21 mouse cellular contexts compared by ENCODE assay signal in the genomic region with DNA sequence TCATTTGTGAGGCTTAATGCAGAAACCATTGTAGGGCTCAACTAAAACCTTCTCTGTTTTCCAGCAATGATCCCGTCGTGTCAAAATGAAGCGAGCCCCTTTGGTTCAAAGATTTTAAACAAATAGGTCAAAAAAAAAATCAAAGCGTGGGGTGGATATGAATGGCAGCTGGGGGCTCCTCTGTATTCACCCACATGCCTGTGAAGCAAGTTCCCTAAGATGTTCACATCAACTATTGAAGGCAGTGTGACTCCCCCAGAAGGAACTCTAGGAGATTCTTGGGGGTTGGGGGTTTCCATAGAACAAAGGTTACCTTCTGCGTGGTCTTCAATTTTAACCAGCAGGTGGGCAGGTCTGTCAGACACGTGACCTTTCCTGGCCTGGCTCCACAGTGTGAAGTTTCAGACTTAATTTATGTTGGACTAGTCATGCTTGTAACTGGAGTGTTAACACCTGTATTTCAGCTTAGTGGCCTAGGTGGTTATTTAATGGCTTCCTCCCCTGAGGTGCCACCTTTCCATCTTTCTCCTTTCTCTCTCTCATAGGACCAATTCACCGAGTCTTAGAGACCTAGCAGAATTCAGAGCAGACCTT. TPM values are rescaled to one million over a fixed set of nuclear protein-coding genes. Genes with fewer than 3 reads are reported as not detected.
A peak's percentile ranks its signal among the peaks of the same experiment; 100 is the strongest.
DNase-seq lines count a peak whose midpoint lies in the region; ATAC-seq lines count a peak whose summit lies in the region.
"Had no signal": no experiment of that assay in that cellular context is flagged by ENCODE, and none has a peak within 500 bp of the region (broad histone marks: within the 10 kb centered on the region; RNA-seq: fewer than 3 reads in every experiment).

No protein-coding gene starts in this region.

- DNase-seq in forebrain, embryonic 11.5 days (ENCODE audit: low spot score) = no peak
- no peak for DNase-seq in neural tube, embryonic 10.5 days (ENCODE audit: extremely low spot score, low spot score)
- no peak for DNase-seq in urinary bladder, adult 2 months (ENCODE audit: low spot score)
- no peak for DNase-seq in heart, adult 9 months (ENCODE audit: low spot score in 2 of 2)
- DNase-seq: adrenal gland, postnatal 10 days; B cell, adult 2 months; cerebellum, adult 11-12 months; cerebellum, postnatal 36 days; kidney, adult 18-20 months; layer of hippocampus, postnatal 36 days; lung, embryonic 14.5 days; right cerebral cortex, adult 18-20 months; thymus, adult 18-20 months had no signal

- no peak overlapping the region for H3K4me3 ChIP-seq in forebrain, embryonic 11.5 days (ENCODE audit: low read depth, low read length)
- H3K4me3 ChIP-seq in forebrain, embryonic 13.5 days = no peak overlapping the region
- H3K4me3 ChIP-seq in neural tube, embryonic 13.5 days = no peak overlapping the region
- H3K4me3 ChIP-seq in midbrain, embryonic 12.5 days = no peak overlapping the region
- H3K4me3 ChIP-seq: embryonic facial prominence, embryonic 15.5 days; forebrain, embryonic 15.5 days; heart, embryonic 15.5 days; liver, embryonic 12.5 days; myocyte had no signal

- WGBS in forebrain, embryonic 11.5 days = 16% methylated on average over 7 of the region's 7 CpGs
- WGBS in forebrain, embryonic 13.5 days = 6% methylated on average over 7 of the region's 7 CpGs
- WGBS in neural tube, embryonic 13.5 days = 58% methylated on average over 7 of the region's 7 CpGs
- WGBS in midbrain, embryonic 12.5 days = 8% methylated on average over 7 of the region's 7 CpGs

- peak; percentile 63 for ATAC-seq in forebrain, embryonic 11.5 days (replicated peaks; ENCODE audit: low FRiP score)
- ATAC-seq in forebrain, embryonic 13.5 days = no peak
- no peak for ATAC-seq in neural tube, embryonic 13.5 days (ENCODE audit: low read depth)
- peak; percentile 25; the same call in 1 of the 2 replicates for ATAC-seq in midbrain, embryonic 12.5 days (ENCODE audit: low FRiP score, low read depth)
- ATAC-seq: forebrain, embryonic 15.5 days; liver, embryonic 12.5 days had no signal

- H3K36me3 ChIP-seq in forebrain, embryonic 11.5 days (ENCODE audit: control insufficient read depth, insufficient read depth, low read length) = no peaks in the 10 kb centered on the region
- H3K36me3 ChIP-seq in forebrain, embryonic 13.5 days (ENCODE audit: poor library complexity, severe bottlenecking) = no peaks in the 10 kb centered on the region
- H3K36me3 ChIP-seq in neural tube, embryonic 13.5 days = no peaks in the 10 kb centered on the region
- no peaks in the 10 kb centered on the region for H3K36me3 ChIP-seq in midbrain, embryonic 12.5 days
- H3K36me3 ChIP-seq: embryonic facial prominence, embryonic 15.5 days; forebrain, embryonic 15.5 days; heart, embryonic 15.5 days; liver, embryonic 12.5 days had no signal

- H3K4me2 ChIP-seq in forebrain, embryonic 11.5 days (ENCODE audit: low read depth, low read length, severe bottlenecking) = no peak overlapping the region
- H3K4me2 ChIP-seq in forebrain, embryonic 13.5 days = no peak overlapping the region
- H3K4me2 ChIP-seq in neural tube, embryonic 13.5 days = no peak overlapping the region
- peak overlapping the region; percentile 9; the same call in 1 of the 2 replicates for H3K4me2 ChIP-seq in midbrain, embryonic 12.5 days (replicated peaks)
- H3K4me2 ChIP-seq: embryonic facial prominence, embryonic 15.5 days; forebrain, embryonic 15.5 days; heart, embryonic 15.5 days; liver, embryonic 12.5 days; lung, embryonic 14.5 days had no signal

- no peaks in the 10 kb centered on the region for H3K27me3 ChIP-seq in forebrain, embryonic 11.5 days (ENCODE audit: control insufficient read depth, insufficient read depth, low read length)
- H3K27me3 ChIP-seq in forebrain, embryonic 13.5 days = no peaks in the 10 kb centered on the region
- no peaks in the 10 kb centered on the region for H3K27me3 ChIP-seq in neural tube, embryonic 13.5 days
- peaks cover 4% of the 10 kb centered on the region; the same call in 1 of the 2 replicates for H3K27me3 ChIP-seq in midbrain, embryonic 12.5 days
- H3K27me3 ChIP-seq: embryonic facial prominence, embryonic 15.5 days; forebrain, embryonic 15.5 days; heart, embryonic 15.5 days; liver, embryonic 12.5 days had no signal

- H3K9ac ChIP-seq in forebrain, embryonic 11.5 days (ENCODE audit: low read length) = no peak overlapping the region
- no peak overlapping the region for H3K9ac ChIP-seq in forebrain, embryonic 13.5 days
- no peak overlapping the region for H3K9ac ChIP-seq in neural tube, embryonic 13.5 days
- H3K9ac ChIP-seq in midbrain, embryonic 12.5 days (replicated peaks) = no peak overlapping the region
- H3K9ac ChIP-seq: embryonic facial prominence, embryonic 15.5 days; forebrain, embryonic 15.5 days; heart, embryonic 15.5 days; liver, embryonic 12.5 days; lung, embryonic 14.5 days had no signal

- H3K4me1 ChIP-seq in forebrain, embryonic 11.5 days (replicated peaks; ENCODE audit: control insufficient read depth, insufficient read depth, low read length) = peaks cover 4% of the 10 kb centered on the region; the same call in 1 of the 2 replicates
- H3K4me1 ChIP-seq in forebrain, embryonic 13.5 days = peaks cover 7% of the 10 kb centered on the region; the same call in 1 of the 2 replicates
- H3K4me1 ChIP-seq in neural tube, embryonic 13.5 days (replicated peaks) = peaks cover 12% of the 10 kb centered on the region
- H3K4me1 ChIP-seq in midbrain, embryonic 12.5 days = peaks cover 22% of the 10 kb centered on the region
- H3K4me1 ChIP-seq: embryonic facial prominence, embryonic 15.5 days; heart, embryonic 15.5 days; liver, embryonic 12.5 days had no signal

- H3K27ac ChIP-seq in forebrain, embryonic 11.5 days (ENCODE audit: low read depth, low read length) = no peak overlapping the region
- no peak overlapping the region for H3K27ac ChIP-seq in forebrain, embryonic 13.5 days
- H3K27ac ChIP-seq in neural tube, embryonic 13.5 days (replicated peaks) = peak overlapping the region; percentile 86
- H3K27ac ChIP-seq in midbrain, embryonic 12.5 days (replicated peaks) = peak overlapping the region; percentile 84
- H3K27ac ChIP-seq: embryonic facial prominence, embryonic 15.5 days; heart, embryonic 15.5 days; liver, embryonic 12.5 days had no signal

- H3K9me3 ChIP-seq in forebrain, embryonic 11.5 days (ENCODE audit: control insufficient read depth, low read length) = no peaks in the 10 kb centered on the region
- no peaks in the 10 kb centered on the region for H3K9me3 ChIP-seq in forebrain, embryonic 13.5 days (replicated peaks)
- no peaks in the 10 kb centered on the region for H3K9me3 ChIP-seq in neural tube, embryonic 13.5 days
- H3K9me3 ChIP-seq in midbrain, embryonic 12.5 days = no peaks in the 10 kb centered on the region
- H3K9me3 ChIP-seq: embryonic facial prominence, embryonic 15.5 days; forebrain, embryonic 15.5 days; heart, embryonic 15.5 days; liver, embryonic 12.5 days had no signal

RNA-seq across cellular contexts. Expression of a gene that starts 43.7 kb away (rescaled TPM):
- polyA plus RNA-seq in forebrain, embryonic 11.5 days (2014; fragmentation: Nextera tagmentation; extraction: Ambion mirVana) = 6.1 and 6.2 TPM in 2 replicates
- 18.5 and 37.1 TPM in 2 replicates for polyA plus RNA-seq in forebrain, embryonic 13.5 days (2015; fragmentation: Nextera tagmentation; extraction: Ambion mirVana)
- 46.8 and 52.3 TPM in 2 replicates for polyA plus RNA-seq in neural tube, embryonic 13.5 days (2015; fragmentation: Nextera tagmentation; extraction: Ambion mirVana)
- 32.5 and 33.3 TPM in 2 replicates for polyA plus RNA-seq in midbrain, embryonic 12.5 days (2016; fragmentation: Nextera tagmentation; extraction: Ambion mirVana)
- polyA plus RNA-seq in urinary bladder, adult 2 months (2012; rRNA removed) = 0.60 and 0.62 TPM in 2 replicates

Comparison
In these comparisons a context has a peak if more than half of its experiments do, and no peak if none do; other contexts are left out.
1. ATAC-seq: peak in forebrain, embryonic 11.5 days (single experiment) and midbrain, embryonic 12.5 days (single experiment); none in forebrain, embryonic 13.5 days (single experiment) and neural tube, embryonic 13.5 days (single experiment).
2. H3K27ac ChIP-seq: peak in neural tube, embryonic 13.5 days (single experiment) and midbrain, embryonic 12.5 days (single experiment); none in forebrain, embryonic 11.5 days (single experiment) and forebrain, embryonic 13.5 days (single experiment).